Comparison of ENCODE assay signal across 15 mouse cellular contexts in the genomic region with DNA sequence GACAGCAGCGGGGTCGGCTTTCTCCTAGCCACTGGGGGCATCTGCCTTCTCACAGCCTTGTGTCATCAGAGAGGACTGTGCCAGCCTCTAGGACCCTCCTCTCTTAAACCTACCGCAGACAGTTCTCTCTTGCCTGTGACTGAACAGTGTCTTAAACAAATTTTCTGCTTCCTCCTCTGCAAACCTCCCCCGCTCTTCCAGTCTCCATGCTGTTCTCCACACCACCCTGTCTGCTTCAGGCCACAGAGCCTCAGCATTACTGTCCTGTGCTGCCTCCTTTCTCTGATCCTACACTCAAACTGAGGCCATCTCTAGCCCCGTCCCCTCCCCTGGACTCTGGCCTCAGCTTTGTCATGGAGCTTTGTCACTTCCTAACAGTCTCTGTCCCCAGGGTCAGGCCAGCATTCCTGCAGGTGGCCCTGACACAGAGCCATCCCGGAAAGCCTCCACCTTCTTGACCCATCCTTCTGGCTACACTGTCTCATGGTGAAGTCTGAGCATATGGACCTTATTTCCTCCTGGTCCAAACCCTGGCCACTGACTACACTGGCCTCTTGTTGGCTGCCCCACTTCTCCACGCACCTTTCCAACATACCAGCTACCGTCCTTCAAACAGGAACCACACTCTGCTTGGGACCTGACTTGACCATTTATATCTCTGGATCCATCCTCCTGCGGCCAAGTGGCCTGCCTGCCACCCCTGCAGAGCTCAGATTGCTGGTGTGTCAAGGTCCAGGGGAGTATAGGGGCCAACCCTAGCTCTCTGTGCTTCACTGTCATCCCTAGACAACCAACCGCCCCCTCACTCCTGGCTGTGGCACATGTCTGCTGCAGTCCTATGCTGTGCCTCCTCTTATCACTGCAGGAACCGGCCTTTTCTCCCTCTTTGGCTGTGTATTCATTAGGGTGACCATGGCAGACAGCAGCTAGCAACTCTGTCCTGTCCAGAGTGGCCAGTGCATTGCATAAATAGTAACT. TPM values are rescaled to one million over a fixed set of nuclear protein-coding genes. Genes with fewer than 3 reads are reported as not detected.
DNase-seq lines count a peak whose midpoint lies in the region; ATAC-seq lines count a peak whose summit lies in the region.
"Had no signal": no experiment of that assay in that cellular context is flagged by ENCODE, and none has a peak within 500 bp of the region (broad histone marks: within the 10 kb centered on the region; RNA-seq: fewer than 3 reads in every experiment).

No protein-coding gene starts in this region.

- peaks cover 68% of the 10 kb centered on the region for H3K4me1 ChIP-seq in heart, embryonic 13.5 days
- H3K4me1 ChIP-seq in liver, embryonic 13.5 days (replicated peaks) = peaks cover 5% of the 10 kb centered on the region; the same call in 1 of the 2 replicates
- no peaks in the 10 kb centered on the region for H3K4me1 ChIP-seq in liver, embryonic 11.5 days (replicated peaks; ENCODE audit: control insufficient read depth, insufficient read depth, low read length)
- H3K4me1 ChIP-seq in neural tube, embryonic 15.5 days = peaks cover 25% of the 10 kb centered on the region
- H3K4me1 ChIP-seq: embryonic facial prominence, embryonic 12.5 days; limb, embryonic 15.5 days had no signal

- ATAC-seq in heart, embryonic 13.5 days (ENCODE audit: extremely low read depth, insufficient number of reproducible peaks, low FRiP score, low TSS enrichment) = no peak
- ATAC-seq in liver, embryonic 13.5 days (ENCODE audit: low read depth) = peak; percentile 35; the same call in 1 of the 2 replicates
- no peak for ATAC-seq in liver, embryonic 11.5 days (replicated peaks; ENCODE audit: low FRiP score)
- ATAC-seq in neural tube, embryonic 15.5 days (ENCODE audit: low FRiP score) = no peak

- peaks cover 25% of the 10 kb centered on the region for H3K36me3 ChIP-seq in heart, embryonic 13.5 days
- H3K36me3 ChIP-seq in liver, embryonic 13.5 days = no peaks in the 10 kb centered on the region
- H3K36me3 ChIP-seq in liver, embryonic 11.5 days (ENCODE audit: control insufficient read depth, insufficient read depth, low read length) = no peaks in the 10 kb centered on the region
- peaks cover 17% of the 10 kb centered on the region for H3K36me3 ChIP-seq in neural tube, embryonic 15.5 days
- H3K36me3 ChIP-seq: embryonic facial prominence, embryonic 12.5 days had no signal

- peak overlapping the region; percentile 57 for H3K9ac ChIP-seq in heart, embryonic 13.5 days
- H3K9ac ChIP-seq in liver, embryonic 13.5 days = no peak overlapping the region
- H3K9ac ChIP-seq in liver, embryonic 11.5 days (ENCODE audit: low read depth, low read length) = no peak overlapping the region
- H3K9ac ChIP-seq in neural tube, embryonic 15.5 days (replicated peaks) = no peak overlapping the region
- H3K9ac ChIP-seq: embryonic facial prominence, embryonic 12.5 days; limb, embryonic 15.5 days had no signal

- H3K9me3 ChIP-seq in heart, embryonic 13.5 days = no peaks in the 10 kb centered on the region
- no peaks in the 10 kb centered on the region for H3K9me3 ChIP-seq in liver, embryonic 13.5 days (replicated peaks)
- no peaks in the 10 kb centered on the region for H3K9me3 ChIP-seq in liver, embryonic 11.5 days (ENCODE audit: control insufficient read depth, low read length)
- H3K9me3 ChIP-seq in neural tube, embryonic 15.5 days (replicated peaks) = no peaks in the 10 kb centered on the region
- H3K9me3 ChIP-seq: embryonic facial prominence, embryonic 12.5 days; limb, embryonic 15.5 days had no signal

- no peak overlapping the region for H3K4me2 ChIP-seq in heart, embryonic 13.5 days
- no peak overlapping the region for H3K4me2 ChIP-seq in liver, embryonic 13.5 days
- H3K4me2 ChIP-seq in liver, embryonic 11.5 days = no peak overlapping the region
- H3K4me2 ChIP-seq in neural tube, embryonic 15.5 days = no peak overlapping the region
- H3K4me2 ChIP-seq: embryonic facial prominence, embryonic 12.5 days; limb, embryonic 15.5 days had no signal

- peak overlapping the region; percentile 92 for H3K27ac ChIP-seq in heart, embryonic 13.5 days (replicated peaks)
- H3K27ac ChIP-seq in liver, embryonic 13.5 days = no peak overlapping the region
- no peak overlapping the region for H3K27ac ChIP-seq in liver, embryonic 11.5 days (ENCODE audit: low read depth, low read length)
- H3K27ac ChIP-seq in neural tube, embryonic 15.5 days (replicated peaks) = peak overlapping the region; percentile 47; the same call in 1 of the 2 replicates
- H3K27ac ChIP-seq: embryonic facial prominence, embryonic 12.5 days; kidney, postnatal 0 days; limb, embryonic 15.5 days had no signal

- H3K4me3 ChIP-seq in heart, embryonic 13.5 days = no peak overlapping the region
- no peak overlapping the region for H3K4me3 ChIP-seq in liver, embryonic 13.5 days (replicated peaks)
- no peak overlapping the region for H3K4me3 ChIP-seq in liver, embryonic 11.5 days (ENCODE audit: low read depth, low read length)
- no peak overlapping the region for H3K4me3 ChIP-seq in neural tube, embryonic 15.5 days (replicated peaks)
- H3K4me3 ChIP-seq: embryonic facial prominence, embryonic 12.5 days; limb, embryonic 15.5 days had no signal

- no peaks in the 10 kb centered on the region for H3K27me3 ChIP-seq in heart, embryonic 13.5 days (replicated peaks)
- H3K27me3 ChIP-seq in liver, embryonic 13.5 days = no peaks in the 10 kb centered on the region
- no peaks in the 10 kb centered on the region for H3K27me3 ChIP-seq in liver, embryonic 11.5 days (replicated peaks; ENCODE audit: control insufficient read depth, insufficient read depth, low read length)
- no peaks in the 10 kb centered on the region for H3K27me3 ChIP-seq in neural tube, embryonic 15.5 days (replicated peaks)
- H3K27me3 ChIP-seq: embryonic facial prominence, embryonic 12.5 days; limb, embryonic 15.5 days had no signal

- 61% methylated on average over 11 of the region's 11 CpGs for WGBS in heart, embryonic 13.5 days
- 69% methylated on average over 11 of the region's 11 CpGs for WGBS in liver, embryonic 13.5 days (ENCODE audit: insufficient replicate concordance)
- WGBS in liver, embryonic 11.5 days = 68% methylated on average over 11 of the region's 11 CpGs
- 86% methylated on average over 11 of the region's 11 CpGs for WGBS in neural tube, embryonic 15.5 days

- peak; percentile 57 for DNase-seq in cerebellum, adult 11-12 months
- no peak for DNase-seq in cerebellum, adult 9-11 months
- no peak for DNase-seq in heart, postnatal 4 days
- no peak for DNase-seq in liver, embryonic 13.5 days
- DNase-seq in liver, embryonic 11.5 days (ENCODE audit: low spot score) = no peak
- DNase-seq in embryo, embryonic 10.5 days (ENCODE audit: low spot score) = no peak
- DNase-seq: adrenal gland, postnatal 14 days; layer of hippocampus, postnatal 36 days; lung, postnatal 36 days; right cerebral cortex, postnatal 4 days had no signal

RNA-seq across cellular contexts. Expression of gene Gpr153, which starts 29.2 kb away (rescaled TPM):
- 9.2 and 9.6 TPM in 2 replicates for polyA plus RNA-seq in heart, embryonic 13.5 days (2015; fragmentation: Nextera tagmentation; extraction: Ambion mirVana)
- 10 to 100 TPM; 30.1 to 30.6 TPM for total RNA-seq in heart, postnatal 4 days (2021)
- 0.81 and 0.82 TPM in 2 replicates for polyA plus RNA-seq in liver, embryonic 13.5 days (2015; fragmentation: Nextera tagmentation; extraction: Ambion mirVana)
- 1.9 and 2.2 TPM in 2 replicates for polyA plus RNA-seq in liver, embryonic 11.5 days (2014; fragmentation: Nextera tagmentation; extraction: Ambion mirVana)
- 17.7 and 20.8 TPM in 2 replicates for polyA plus RNA-seq in neural tube, embryonic 15.5 days (2015; fragmentation: Nextera tagmentation; extraction: Ambion mirVana)

RNA-seq across cellular contexts. Expression of gene Hes3, which starts 46.6 kb away (rescaled TPM):
- polyA plus RNA-seq in heart, embryonic 13.5 days (2015; fragmentation: Nextera tagmentation; extraction: Ambion mirVana) = not detected in 2 replicates
- not detected for total RNA-seq in heart, postnatal 4 days (2021)
- polyA plus RNA-seq in liver, embryonic 13.5 days (2015; fragmentation: Nextera tagmentation; extraction: Ambion mirVana) = not detected in 2 replicates
- not detected in 2 replicates for polyA plus RNA-seq in liver, embryonic 11.5 days (2014; fragmentation: Nextera tagmentation; extraction: Ambion mirVana)
- 0.19 and 0.29 TPM in 2 replicates for polyA plus RNA-seq in neural tube, embryonic 15.5 days (2015; fragmentation: Nextera tagmentation; extraction: Ambion mirVana)
- total RNA-seq: adrenal gland, postnatal 14 days; layer of hippocampus, postnatal 36 days had no signal
- polyA plus RNA-seq: kidney, postnatal 0 days; limb, embryonic 15.5 days had no signal

RNA-seq across cellular contexts. Expression of gene Icmt, which starts 52.2 kb away (rescaled TPM):
- polyA plus RNA-seq in heart, embryonic 13.5 days (2015; fragmentation: Nextera tagmentation; extraction: Ambion mirVana) = 16.8 and 19.7 TPM in 2 replicates
- 10 to 100 TPM; 32.1 to 33.3 TPM for total RNA-seq in heart, postnatal 4 days (2021)
- 7.9 and 8.6 TPM in 2 replicates for polyA plus RNA-seq in liver, embryonic 13.5 days (2015; fragmentation: Nextera tagmentation; extraction: Ambion mirVana)
- polyA plus RNA-seq in liver, embryonic 11.5 days (2014; fragmentation: Nextera tagmentation; extraction: Ambion mirVana) = 20.6 and 21.1 TPM in 2 replicates
- 20.0 and 21.1 TPM in 2 replicates for polyA plus RNA-seq in neural tube, embryonic 15.5 days (2015; fragmentation: Nextera tagmentation; extraction: Ambion mirVana)

Comparison
In these comparisons a context has a peak if more than half of its experiments do, and no peak if none do; other contexts are left out.
1. H3K27ac ChIP-seq: peak in heart, embryonic 13.5 days (single experiment) and neural tube, embryonic 15.5 days (single experiment); none in liver, embryonic 13.5 days (single experiment) and liver, embryonic 11.5 days (single experiment).